Mouse (Mus musculus) macrophage (primary cell): Measurements from ENCODE around the gene Bcl11b. TPM values are rescaled to one million over a fixed set of nuclear protein-coding genes. Genes with fewer than 3 reads are reported as not detected.

Experiments
- H3K27ac ChIP-seq: fragments of 350-480 bp; formaldehyde crosslinking; 2 replicates; pipeline ENCODE4 v1.9.0; 2021
- H3K36me3 ChIP-seq: fragments of 350-480 bp; formaldehyde crosslinking; 2 replicates; pipeline ENCODE4 v1.9.0; 2021; ENCODE audit errors: inconsistent target
- H3K4me3 ChIP-seq: fragments of 350-480 bp; formaldehyde crosslinking; 2 replicates; pipeline ENCODE4 v1.9.0; 2021; ENCODE audit errors: inconsistent target
- H3K79me2 ChIP-seq: fragments of 350-480 bp; formaldehyde crosslinking; 2 replicates; pipeline ENCODE4 v1.9.0; 2021; ENCODE audit errors: inconsistent target
- WGBS: methylation state at CpG from one replicate; pipeline ENCODE4 v1.1.7; 2026; ENCODE audit warnings: inconsistent platforms; ENCODE audit not compliant: missing documents; 5-methylcytosine and 5-hydroxymethylcytosine counted together
- polyA plus RNA-seq: library from polyadenylated mRNA; stranded (reverse); fragments of 250-400 nt; gene quantifications from 3 replicates; pipeline ENCODE4 v1.2.4, GENCODE M21; 2018; ENCODE audit warnings: inconsistent platforms

The Bcl11b gene
- polyA plus RNA-seq, 1 experiment from 2014 or later, result not detected

GRCm38 (mm10) chr12:107922180-107922579, 81.2 kb downstream of the Bcl11b start:
- H3K79me2 ChIP-seq, result no peaks in the 10 kb centered on the region
- no peak overlapping the region for H3K27ac ChIP-seq
- WGBS, result 86% methylated on average over 7 of the region's 7 CpGs
- no peak overlapping the region for H3K4me3 ChIP-seq
- H3K36me3 ChIP-seq, result no peaks in the 10 kb centered on the region

GRCm38 (mm10) chr12:107921566-107921965, 81.8 kb downstream of the Bcl11b start:
- H3K4me3 ChIP-seq, result no peak overlapping the region
- H3K79me2 ChIP-seq, result no peaks in the 10 kb centered on the region
- H3K27ac ChIP-seq, result no peak overlapping the region
- 87% methylated on average over 7 of the region's 7 CpGs for WGBS
- H3K36me3 ChIP-seq, result no peaks in the 10 kb centered on the region

GRCm38 (mm10) chr12:107921154-107921553, 82.2 kb downstream of the Bcl11b start:
- H3K79me2 ChIP-seq, result no peaks in the 10 kb centered on the region
- no peak overlapping the region for H3K4me3 ChIP-seq
- 80% methylated on average over 6 of the region's 6 CpGs for WGBS
- no peaks in the 10 kb centered on the region for H3K36me3 ChIP-seq
- H3K27ac ChIP-seq, result no peak overlapping the region

GRCm38 (mm10) chr12:107920716-107921115, 82.7 kb downstream of the Bcl11b start:
- Histone ChIP-seq H3K4me3 (no peak overlapping the region), H3K79me2 (no peaks in the 10 kb centered on the region), H3K36me3 (no peaks in the 10 kb centered on the region), H3K27ac (no peak overlapping the region)
- 80% methylated on average over 12 of the region's 13 CpGs for WGBS

GRCm38 (mm10) chr12:107920076-107920475, 83.3 kb downstream of the Bcl11b start:
- WGBS, result 56% methylated on average over 2 of the region's 2 CpGs
- H3K27ac ChIP-seq, result no peak overlapping the region
- no peak overlapping the region for H3K4me3 ChIP-seq
- H3K79me2 ChIP-seq, result no peaks in the 10 kb centered on the region
- no peaks in the 10 kb centered on the region for H3K36me3 ChIP-seq

GRCm38 (mm10) chr12:107918779-107919178, 84.6 kb downstream of the Bcl11b start:
- 91% methylated on average over 6 of the region's 6 CpGs for WGBS
- Histone ChIP-seq H3K36me3 (no peaks in the 10 kb centered on the region), H3K4me3 (no peak overlapping the region), H3K27ac (no peak overlapping the region), H3K79me2 (no peaks in the 10 kb centered on the region)

GRCm38 (mm10) chr12:107916008-107916407, 87.4 kb downstream of the Bcl11b start:
- H3K79me2 ChIP-seq, result no peaks in the 10 kb centered on the region
- 93% methylated on average over 34 of the region's 39 CpGs for WGBS
- no peak overlapping the region for H3K27ac ChIP-seq
- H3K36me3 ChIP-seq, result no peaks in the 10 kb centered on the region
- no peak overlapping the region for H3K4me3 ChIP-seq

- H3K36me3 ChIP-seq, result no peaks in the 10 kb centered on the region
- 97% methylated on average over 26 of the region's 32 CpGs for WGBS
These were observed 88.0 kb downstream of the Bcl11b start for GRCm38 (mm10) chr12:107915396-107915795.

GRCm38 (mm10) chr12:107908826-107909225, 94.6 kb downstream of the Bcl11b start:
- no peaks in the 10 kb centered on the region for H3K36me3 ChIP-seq
- H3K27ac ChIP-seq, result no peak overlapping the region
- WGBS, result 86% methylated on average over 11 of the region's 11 CpGs
- no peaks in the 10 kb centered on the region for H3K79me2 ChIP-seq
- H3K4me3 ChIP-seq, result no peak overlapping the region

More at GRCm38 (mm10) chr12:107915396-107915795, 88.0 kb downstream of the Bcl11b start:
- Histone ChIP-seq H3K27ac (no peak overlapping the region), H3K79me2 (no peaks in the 10 kb centered on the region), H3K4me3 (no peak overlapping the region)

- H3K27ac ChIP-seq, result no peak overlapping the region
- no peaks in the 10 kb centered on the region for H3K79me2 ChIP-seq
- 92% methylated on average over 3 of the region's 3 CpGs for WGBS
- no peaks in the 10 kb centered on the region for H3K36me3 ChIP-seq
- H3K4me3 ChIP-seq, result no peak overlapping the region
These were observed 98.1 kb downstream of the Bcl11b start for GRCm38 (mm10) chr12:107905333-107905732.

- WGBS, result 80% methylated on average over 11 of the region's 11 CpGs
- H3K79me2 ChIP-seq, result no peaks in the 10 kb centered on the region
- H3K4me3 ChIP-seq, result no peak overlapping the region
- H3K36me3 ChIP-seq, result no peaks in the 10 kb centered on the region
- H3K27ac ChIP-seq, result no peak overlapping the region
These were observed 98.9 kb downstream of the Bcl11b start for GRCm38 (mm10) chr12:107904457-107904856.

- 45% methylated on average over 9 of the region's 9 CpGs for WGBS
- H3K4me3 ChIP-seq, result no peak overlapping the region
- H3K36me3 ChIP-seq, result no peaks in the 10 kb centered on the region
- no peaks in the 10 kb centered on the region for H3K79me2 ChIP-seq
- no peak overlapping the region for H3K27ac ChIP-seq
These were observed 99.5 kb downstream of the Bcl11b start for GRCm38 (mm10) chr12:107903949-107904348.

- Histone ChIP-seq H3K27ac (no peak overlapping the region), H3K4me3 (no peak overlapping the region), H3K36me3 (no peaks in the 10 kb centered on the region), H3K79me2 (no peaks in the 10 kb centered on the region)
- 79% methylated on average over 3 of the region's 3 CpGs for WGBS
These were observed 112.0 kb downstream of the Bcl11b start for GRCm38 (mm10) chr12:107891449-107891848.

GRCm38 (mm10) chr12:107890326-107890725, 113.1 kb downstream of the Bcl11b start:
- no peak overlapping the region for H3K27ac ChIP-seq
- no peak overlapping the region for H3K4me3 ChIP-seq
- H3K36me3 ChIP-seq, result no peaks in the 10 kb centered on the region
- 82% methylated on average over 7 of the region's 7 CpGs for WGBS
- H3K79me2 ChIP-seq, result no peaks in the 10 kb centered on the region

- 92% methylated on average over 10 of the region's 10 CpGs for WGBS
- H3K36me3 ChIP-seq, result no peaks in the 10 kb centered on the region
These were observed 113.6 kb downstream of the Bcl11b start for GRCm38 (mm10) chr12:107889841-107890240.

GRCm38 (mm10) chr12:107888646-107889045, 114.8 kb downstream of the Bcl11b start:
- Histone ChIP-seq H3K36me3 (no peaks in the 10 kb centered on the region), H3K4me3 (no peak overlapping the region), H3K27ac (no peak overlapping the region), H3K79me2 (no peaks in the 10 kb centered on the region)
- 61% methylated on average over 5 of the region's 5 CpGs for WGBS

More at GRCm38 (mm10) chr12:107889841-107890240, 113.6 kb downstream of the Bcl11b start:
- no peak overlapping the region for H3K27ac ChIP-seq
- no peak overlapping the region for H3K4me3 ChIP-seq
- H3K79me2 ChIP-seq, result no peaks in the 10 kb centered on the region
